Mouse (Mus musculus) pancreas, adult 10 weeks (tissue): Measurements from ENCODE around the gene Zfp54. TPM values are rescaled to one million over a fixed set of nuclear protein-coding genes. Genes with fewer than 3 reads are reported as not detected.

Experiments
- polyA plus RNA-seq: library from polyadenylated mRNA; stranded (reverse); fragments of 350-450 nt; fragmentation: Illumina TruSeq; extraction: RNeasy Lipid Tissue Mini Kit (QIAGEN cat#74804); gene quantifications from one replicate; pipeline ENCODE4 v1.2.3, GENCODE M21; 2015; ENCODE audit warnings: low read depth, low replicate concordance; ENCODE audit not compliant: insufficient read depth

The Zfp54 gene
- 1.6 TPM for polyA plus RNA-seq

GRCm38 (mm10) chr17:21422664-21423599 is at the start of gene Zfp54:
Gene Zfp54 (plus strand): TSS chr17:21423227.

GRCm38 (mm10) chr17:21383391-21384056 is 39.5 kb upstream of the Zfp54 start, which contains the start of gene Zfp677:
Gene Zfp677 (plus strand): TSS chr17:21383748.

GRCm38 (mm10) chr17:21450138-21450704 is 27.2 kb downstream of the Zfp54 start, which contains the start of gene Zfp51:
Gene Zfp51 (plus strand): TSS chr17:21450374.

Other genes starting within 250 kb of the Zfp54 start
- gene Vmn1r234, start 197.1 kb upstream of the Zfp54 start, polyA plus RNA-seq, result not detected
- not detected for gene Vmn1r235, start 166.8 kb upstream of the Zfp54 start, polyA plus RNA-seq
- gene Vmn1r236, start 140.3 kb upstream of the Zfp54 start, polyA plus RNA-seq, result not detected
- gene Vmn1r237, start 111.4 kb upstream of the Zfp54 start, polyA plus RNA-seq, result not detected
- 0.55 TPM for gene Zfp677, start 39.5 kb upstream of the Zfp54 start, polyA plus RNA-seq
- gene Zfp51, start 27.1 kb downstream of the Zfp54 start, polyA plus RNA-seq, result 2.3 TPM
- gene Zfp53, start 65.8 kb downstream of the Zfp54 start, polyA plus RNA-seq, result 1.6 TPM
- gene Zfp52, start 112.3 kb downstream of the Zfp54 start, polyA plus RNA-seq, result 1.8 TPM
- gene Zfp948, start 143.8 kb downstream of the Zfp54 start, polyA plus RNA-seq, result 2.9 TPM
- 2.3 TPM for gene Zfp983, start 227.4 kb downstream of the Zfp54 start, polyA plus RNA-seq